Mouse (Mus musculus): ENCODE results near the gene Ddb2. TPM values are rescaled to one million over a fixed set of nuclear protein-coding genes. Genes with fewer than 3 reads are reported as not detected.

Ddb2 gene
- 3.2 and 4.9 TPM in 2 replicates for polyA plus RNA-seq (2012; rRNA removed)

GRCm38 (mm10) chr2:91236601-91237510 is at the start of gene Ddb2:
Ddb2 (minus strand) TSS chr2:91236982.

GRCm38 (mm10) chr2:91264711-91265681 is 28.2 kb upstream of the Ddb2 start, which contains the start of gene Arfgap2:
Arfgap2 (plus strand) TSS chr2:91264974.

GRCm38 (mm10) chr2:91255661-91256150 is 18.9 kb upstream of the Ddb2 start, which contains the start of gene Pacsin3:
Pacsin3 (plus strand) TSS chr2:91255954.

GRCm38 (mm10) chr2:91202222-91202971 is 34.4 kb downstream of the Ddb2 start, which contains the start of the genes Nr1h3 and Acp2:
Nr1h3 (minus strand) TSS chr2:91202834.
Acp2 (plus strand) TSS chr2:91202885.

GRCm38 (mm10) chr2:91183711-91184405 is 52.9 kb downstream of the Ddb2 start, which contains the start of gene Madd:
Madd (minus strand) TSS chr2:91183837.

Other genes starting within 250 kb of the Ddb2 start
- gene Rapsn, start 201.4 kb downstream of the Ddb2 start, polyA plus RNA-seq (2012; rRNA removed): 1.3 and 1.4 TPM in 2 replicates
- 20.1 and 21.7 TPM in 2 replicates for gene Psmc3, start 183.0 kb downstream of the Ddb2 start, polyA plus RNA-seq (2012; rRNA removed)
- 28.1 and 29.9 TPM in 2 replicates for gene Slc39a13, start 166.6 kb downstream of the Ddb2 start, polyA plus RNA-seq (2012; rRNA removed)
- 9.2 and 13.9 TPM in 2 replicates for gene Spi1, start 154.6 kb downstream of the Ddb2 start, polyA plus RNA-seq (2012; rRNA removed)
- 0.02 TPM in 1 of 2 replicates, not detected in the other for gene Mybpc3, start 118.8 kb downstream of the Ddb2 start, polyA plus RNA-seq (2012; rRNA removed)
- 5.3 and 6.8 TPM in 2 replicates for gene Madd, start 53.1 kb downstream of the Ddb2 start, polyA plus RNA-seq (2012; rRNA removed)
- 7.9 and 9.2 TPM in 2 replicates for gene Nr1h3, start 34.1 kb downstream of the Ddb2 start, polyA plus RNA-seq (2012; rRNA removed)
- 6.9 and 9.8 TPM in 2 replicates for gene Acp2, start 34.1 kb downstream of the Ddb2 start, polyA plus RNA-seq (2012; rRNA removed)
- 22.0 and 22.8 TPM in 2 replicates for gene Pacsin3, start 19.0 kb upstream of the Ddb2 start, polyA plus RNA-seq (2012; rRNA removed)
- 25.0 and 25.2 TPM in 2 replicates for gene Arfgap2, start 28.0 kb upstream of the Ddb2 start, polyA plus RNA-seq (2012; rRNA removed)
- 4.5 and 6.2 TPM in 2 replicates for gene 1110051M20Rik, start 207.7 kb upstream of the Ddb2 start, polyA plus RNA-seq (2012; rRNA removed)
- 1.2 and 2.1 TPM in 2 replicates for gene Lrp4, start 220.5 kb upstream of the Ddb2 start, polyA plus RNA-seq (2012; rRNA removed)